Mouse (Mus musculus) liver, adult 2 months (tissue): ENCODE data around the gene Tcf7l1.

Source experiments
- CTCF ChIP-seq: fragments of 200-500 bp; IDR thresholded peaks from 2 replicates; pipeline ENCODE4 v1.5.1; 2011; ENCODE audit warnings: low read depth, low read length, control low read depth
- POLR2A ChIP-seq: fragments of 200-500 bp; IDR thresholded peaks from 2 replicates; pipeline ENCODE4 v1.6.1; 2011; ENCODE audit warnings: low read length, control low read depth; ENCODE audit not compliant: insufficient read depth; ENCODE audit errors: extremely low read depth

GRCm38 (mm10) chr6:72636940-72637339, 152.1 kb downstream of the Tcf7l1 start:
- no peak for TF ChIP-seq CTCF
- no peak for TF ChIP-seq POLR2A
